ENCODE assay signal across 11 mouse cellular contexts in genomic region chr17:56148280-56148679, GRCm38 (mm10). TPM values are rescaled to one million over a fixed set of nuclear protein-coding genes. Genes with fewer than 3 reads are reported as not detected.
DNase-seq lines count a peak whose midpoint lies in the region; ATAC-seq and TF ChIP-seq lines count a peak whose summit lies in the region.
"Had no signal": no experiment of that assay in that cellular context is flagged by ENCODE, and none has a peak within 500 bp of the region (broad histone marks: within the 10 kb centered on the region; RNA-seq: fewer than 3 reads in every experiment).

No protein-coding gene starts in this region.

- intact Hi-C loops in left cerebral cortex, postnatal 14 days (cut with DNase I): no loop called here

- no peak for ATAC-seq in kidney, embryonic 14.5 days (ENCODE audit: low FRiP score, low TSS enrichment)
- no peak for ATAC-seq in forebrain, embryonic 15.5 days (replicated peaks)
- ATAC-seq in limb, embryonic 14.5 days (ENCODE audit: low FRiP score, low read depth): no peak

- H3K27me3 ChIP-seq in kidney, embryonic 14.5 days (ENCODE audit: control insufficient read depth, insufficient read depth, low read length): peaks cover 68% of the 10 kb centered on the region
- peaks cover 37% of the 10 kb centered on the region for H3K27me3 ChIP-seq in forebrain, embryonic 15.5 days
- H3K27me3 ChIP-seq in limb, embryonic 14.5 days (ENCODE audit: control insufficient read depth, insufficient read depth, low read length): peaks cover 48% of the 10 kb centered on the region

- no peaks in the 10 kb centered on the region for H3K4me1 ChIP-seq in kidney, embryonic 14.5 days (ENCODE audit: control insufficient read depth, insufficient read depth, low read length)
- H3K4me1 ChIP-seq in forebrain, embryonic 15.5 days: peaks cover 12% of the 10 kb centered on the region
- H3K4me1 ChIP-seq in limb, embryonic 14.5 days (ENCODE audit: control insufficient read depth, insufficient read depth, low read length): no peaks in the 10 kb centered on the region

- H3K9me3 ChIP-seq in kidney, embryonic 14.5 days (ENCODE audit: control insufficient read depth, low read length): no peaks in the 10 kb centered on the region
- H3K9me3 ChIP-seq in forebrain, embryonic 15.5 days: no peaks in the 10 kb centered on the region
- H3K9me3 ChIP-seq in limb, embryonic 14.5 days (ENCODE audit: control insufficient read depth, low read length): no peaks in the 10 kb centered on the region

- no peak overlapping the region for H3K9ac ChIP-seq in kidney, embryonic 14.5 days (ENCODE audit: low read depth, low read length)
- no peak overlapping the region for H3K9ac ChIP-seq in forebrain, embryonic 15.5 days (replicated peaks)
- H3K9ac ChIP-seq in limb, embryonic 14.5 days (ENCODE audit: low read depth, low read length, severe bottlenecking): no peak overlapping the region

- 19% methylated on average over 9 of the region's 9 CpGs for WGBS in kidney, embryonic 14.5 days
- WGBS in forebrain, embryonic 15.5 days: 19% methylated on average over 9 of the region's 9 CpGs
- WGBS in limb, embryonic 14.5 days: 14% methylated on average over 9 of the region's 9 CpGs

- H3K4me3 ChIP-seq in kidney, embryonic 14.5 days (ENCODE audit: low read length): peak overlapping the region; percentile 19
- peak overlapping the region; percentile 25 for H3K4me3 ChIP-seq in forebrain, embryonic 15.5 days
- 0 out of 2 replicates have a peak overlapping the region, but pooled peaks have one; percentile 8 for H3K4me3 ChIP-seq in limb, embryonic 14.5 days (replicated peaks; ENCODE audit: low read length)

- H3K4me2 ChIP-seq in kidney, embryonic 14.5 days (replicated peaks; ENCODE audit: low read depth, low read length): peak overlapping the region; percentile 26
- H3K4me2 ChIP-seq in forebrain, embryonic 15.5 days (replicated peaks): peak overlapping the region; percentile 41
- peak overlapping the region; percentile 35; the same call in 1 of the 2 replicates for H3K4me2 ChIP-seq in limb, embryonic 14.5 days (replicated peaks; ENCODE audit: low read depth, low read length, severe bottlenecking)

- DNase-seq in kidney, postnatal 14 days: no peak
- peak; percentile 81 for DNase-seq in A20 (ENCODE audit: low read depth, low spot score)
- DNase-seq in limb, embryonic 14.5 days (ENCODE audit: low spot score): no peak
- no peak for DNase-seq in embryo, embryonic 11 days
- DNase-seq in cerebellum, postnatal 10 days: no peak
- DNase-seq in left cerebral cortex, postnatal 14 days (ENCODE audit: low spot score in 2 of 2): no peak
- DNase-seq: cerebellum, adult 9-10 months; heart, postnatal 10 days had no signal

- H3K27ac ChIP-seq in kidney, embryonic 14.5 days (ENCODE audit: low read depth, low read length): no peak overlapping the region
- H3K27ac ChIP-seq in forebrain, embryonic 15.5 days (replicated peaks): no peak overlapping the region
- no peak overlapping the region for H3K27ac ChIP-seq in limb, embryonic 14.5 days (replicated peaks; ENCODE audit: low read depth, low read length)

- H3K36me3 ChIP-seq in kidney, embryonic 14.5 days (ENCODE audit: control insufficient read depth, insufficient read depth, low read length): no peaks in the 10 kb centered on the region
- no peaks in the 10 kb centered on the region for H3K36me3 ChIP-seq in forebrain, embryonic 15.5 days
- H3K36me3 ChIP-seq in limb, embryonic 14.5 days (ENCODE audit: control insufficient read depth, insufficient read depth, low read length): no peaks in the 10 kb centered on the region

- no peak for TF ChIP-seq POLR2A in limb, embryonic 14.5 days (IDR thresholded peaks at IDR 0.05; ENCODE audit: borderline replicate concordance, extremely low read depth, insufficient read depth, insufficient read length)

RNA-seq across cellular contexts. Expression of gene Sema6b, which starts 8.1 kb away (rescaled TPM):
- 1.4 TPM in 2 replicates for polyA plus RNA-seq in kidney, embryonic 14.5 days (2014; fragmentation: Nextera tagmentation; extraction: Ambion mirVana)
- polyA plus RNA-seq in forebrain, embryonic 15.5 days (2015; fragmentation: Nextera tagmentation; extraction: Ambion mirVana): 13.6 and 14.2 TPM in 2 replicates
- polyA plus RNA-seq in limb, embryonic 14.5 days (2012; rRNA removed): 10.5 and 13.4 TPM in 2 replicates
- polyA plus RNA-seq in limb, embryonic 14.5 days (2014; fragmentation: Nextera tagmentation; extraction: Ambion mirVana): 3.1 and 3.8 TPM in 2 replicates
- 100 to 1,000 TPM; 135 to 144 TPM for total RNA-seq in left cerebral cortex, postnatal 14 days (2021)

RNA-seq across cellular contexts. Expression of gene Tnfaip8l1, which starts 14.0 kb away (rescaled TPM):
- 11.4 and 11.8 TPM in 2 replicates for polyA plus RNA-seq in kidney, embryonic 14.5 days (2014; fragmentation: Nextera tagmentation; extraction: Ambion mirVana)
- polyA plus RNA-seq in forebrain, embryonic 15.5 days (2015; fragmentation: Nextera tagmentation; extraction: Ambion mirVana): 9.0 and 10.0 TPM in 2 replicates
- 9.3 and 10.3 TPM in 2 replicates for polyA plus RNA-seq in limb, embryonic 14.5 days (2012; rRNA removed)
- 11.6 and 11.7 TPM in 2 replicates for polyA plus RNA-seq in limb, embryonic 14.5 days (2014; fragmentation: Nextera tagmentation; extraction: Ambion mirVana)
- total RNA-seq in left cerebral cortex, postnatal 14 days (2021): 1 to 10 TPM; 8.3 to 9.8 TPM
- total RNA-seq: monocyte, adult 5-6 weeks had no signal

RNA-seq across cellular contexts. Expression of gene Lrg1, which starts 26.5 kb away (rescaled TPM):
- not detected in 2 replicates for polyA plus RNA-seq in kidney, embryonic 14.5 days (2014; fragmentation: Nextera tagmentation; extraction: Ambion mirVana)
- 0.13 and 0.19 TPM in 2 replicates for polyA plus RNA-seq in forebrain, embryonic 15.5 days (2015; fragmentation: Nextera tagmentation; extraction: Ambion mirVana)
- 0.27 and 0.29 TPM in 2 replicates for polyA plus RNA-seq in limb, embryonic 14.5 days (2012; rRNA removed)
- 0.43 and 0.51 TPM in 2 replicates for polyA plus RNA-seq in limb, embryonic 14.5 days (2014; fragmentation: Nextera tagmentation; extraction: Ambion mirVana)
- 1 to 10 TPM; 1.2 to 2.8 TPM for total RNA-seq in left cerebral cortex, postnatal 14 days (2021)
- total RNA-seq: monocyte, adult 5-6 weeks had no signal

RNA-seq across cellular contexts. Expression of gene Plin5, which starts 30.9 kb away (rescaled TPM):
- 1.1 and 1.3 TPM in 2 replicates for polyA plus RNA-seq in kidney, embryonic 14.5 days (2014; fragmentation: Nextera tagmentation; extraction: Ambion mirVana)
- 0.69 and 0.74 TPM in 2 replicates for polyA plus RNA-seq in forebrain, embryonic 15.5 days (2015; fragmentation: Nextera tagmentation; extraction: Ambion mirVana)
- not detected in 2 replicates for polyA plus RNA-seq in limb, embryonic 14.5 days (2012; rRNA removed)
- 0.10 and 0.17 TPM in 2 replicates for polyA plus RNA-seq in limb, embryonic 14.5 days (2014; fragmentation: Nextera tagmentation; extraction: Ambion mirVana)
- total RNA-seq in left cerebral cortex, postnatal 14 days (2021): 1 to 10 TPM in 1 of 2 experiments, under 1 TPM in 1; 0.46 to 1.1 TPM
- total RNA-seq: monocyte, adult 5-6 weeks had no signal

RNA-seq across cellular contexts. Expression of gene Mydgf, which starts 35.4 kb away (rescaled TPM):
- 80.5 and 89.2 TPM in 2 replicates for polyA plus RNA-seq in kidney, embryonic 14.5 days (2014; fragmentation: Nextera tagmentation; extraction: Ambion mirVana)
- polyA plus RNA-seq in forebrain, embryonic 15.5 days (2015; fragmentation: Nextera tagmentation; extraction: Ambion mirVana): 59.7 and 63.2 TPM in 2 replicates
- 83.2 and 93.7 TPM in 2 replicates for polyA plus RNA-seq in limb, embryonic 14.5 days (2012; rRNA removed)
- 99.7 and 101 TPM in 2 replicates for polyA plus RNA-seq in limb, embryonic 14.5 days (2014; fragmentation: Nextera tagmentation; extraction: Ambion mirVana)
- 10 to 100 TPM; 47.2 to 48.0 TPM for total RNA-seq in left cerebral cortex, postnatal 14 days (2021)
